Mouse (Mus musculus) forebrain, postnatal 0 days (tissue): ENCODE measurements around the gene Fancg. TPM values are rescaled to one million over a fixed set of nuclear protein-coding genes. Genes with fewer than 3 reads are reported as not detected.
A peak's percentile ranks its signal among the peaks of the same experiment; 100 is the strongest.

Experiments used
- ATAC-seq: fragments of 200-750 bp; cut with Nextera tagmentation; 2 replicates; pipeline ENCODE4 v1.8.0; 2017; ENCODE audit warnings: mild to moderate bottlenecking, moderate library complexity
- DNase-seq: peaks from one replicate; pipeline ENCODE4 v3.0.0-alpha.2; 2015
- H3K27ac ChIP-seq: fragments of 300-500 bp; sonication (generic); 2 replicates; pipeline ENCODE4 v1.5.1; 2014; ENCODE audit warnings: low read depth, mild to moderate bottlenecking, antibody characterized with exemption, low read length, moderate library complexity, mixed read lengths
- H3K27me3 ChIP-seq: fragments of 300-500 bp; sonication (generic); 2 replicates; pipeline ENCODE4 v1.6.1; 2014; ENCODE audit warnings: mild to moderate bottlenecking, low read length, mixed read lengths; ENCODE audit not compliant: insufficient read depth
- H3K36me3 ChIP-seq: fragments of 300-500 bp; sonication (generic); 2 replicates; pipeline ENCODE4 v1.6.1; 2014; ENCODE audit warnings: mild to moderate bottlenecking, moderate library complexity; ENCODE audit not compliant: insufficient read depth
- H3K4me1 ChIP-seq: fragments of 300-500 bp; sonication (generic); 2 replicates; pipeline ENCODE4 v1.6.1; 2014; ENCODE audit warnings: antibody characterized with exemption; ENCODE audit not compliant: insufficient read depth
- H3K4me2 ChIP-seq: fragments of 300-500 bp; sonication (generic); 2 replicates; pipeline ENCODE4 v1.6.1; 2014; ENCODE audit warnings: low read depth, mild to moderate bottlenecking, moderate library complexity
- H3K4me3 ChIP-seq: fragments of 300-500 bp; sonication (generic); 2 replicates; pipeline ENCODE4 v1.5.1; 2014; ENCODE audit warnings: low read depth, low read length, mixed read lengths
- H3K9ac ChIP-seq: fragments of 300-500 bp; sonication (generic); 2 replicates; pipeline ENCODE4 v1.6.1; 2014; ENCODE audit warnings: mild to moderate bottlenecking
- H3K9me3 ChIP-seq: fragments of 300-500 bp; sonication (generic); 2 replicates; pipeline ENCODE4 v1.6.1; 2016; ENCODE audit warnings: low read length
- CTCF ChIP-seq: sonication (generic); IDR thresholded peaks from 2 replicates; pipeline ENCODE4 v1.5.1; 2016; ENCODE audit warnings: antibody characterized with exemption, control low read depth, low read depth
- WGBS: fragments of 180-500 bp; shearing (Covaris S2); extraction: QIAGEN DNeasy Blood & Tissue Kit; methylation state at CpG from one replicate; pipeline ENCODE4 v1.1.7; 2014; 5-methylcytosine and 5-hydroxymethylcytosine counted together
- polyA plus RNA-seq: library from polyadenylated mRNA; unstranded; fragments of >200 nt; fragmentation: Nextera tagmentation; extraction: Ambion mirVana; gene quantifications from 2 replicates; pipeline ENCODE4 v1.2.1, GENCODE M21; 2015
- total RNA-seq: library from RNA; depleted of rRNA; stranded (reverse); fragments of >200 nt; gene quantifications from 2 replicates; pipeline ENCODE4 v1.2.3, GENCODE M21; 2014

Gene Fancg
- total and polyA plus RNA-seq, 2 experiments from 2014 or later, result 12.4 to 21.8 TPM

- WGBS, result 67% methylated on average over 9 of the region's 9 CpGs
- ATAC-seq (no peak), DNase-seq (no peak)
- Histone ChIP-seq H3K9ac (no peak overlapping the region), H3K36me3 (peaks cover 10% of the 10 kb centered on the region), H3K4me2 (peak overlapping the region; percentile 27; the same call in 1 of the 2 replicates), H3K27me3 (no peaks in the 10 kb centered on the region), H3K4me3 (no peak overlapping the region), H3K27ac (no peak overlapping the region), H3K4me1 (peaks cover 17% of the 10 kb centered on the region), H3K9me3 (no peaks in the 10 kb centered on the region)
- TF ChIP-seq CTCF, result no peak
These were observed 30.7 kb upstream of the Fancg start for GRCm38 (mm10) chr4:43040881-43041547.

- peaks cover 17% of the 10 kb centered on the region for H3K4me1 ChIP-seq
- H3K4me2 ChIP-seq, result peak overlapping the region; percentile 85
- H3K27me3 ChIP-seq, result no peaks in the 10 kb centered on the region
- H3K27ac ChIP-seq, result peak overlapping the region; percentile 69
- no peaks in the 10 kb centered on the region for H3K9me3 ChIP-seq
- H3K36me3 ChIP-seq, result peaks cover 19% of the 10 kb centered on the region
- ATAC-seq, result peak; percentile 97
- no peak for TF ChIP-seq CTCF
- WGBS, result 2% methylated on average over 25 of the region's 25 CpGs
- DNase-seq, result peak; percentile 95
- H3K4me3 ChIP-seq, result peak overlapping the region; percentile 74
- H3K9ac ChIP-seq, result peak overlapping the region; percentile 70
These were observed 29.8 kb upstream of the Fancg start for GRCm38 (mm10) chr4:43040114-43040572.

GRCm38 (mm10) chr4:43039609-43040008 is 29.3 kb upstream of the Fancg start:
- H3K27ac ChIP-seq, result peak overlapping the region; percentile 69
- DNase-seq (peak; percentile 10), ATAC-seq (peak; percentile 7)
- peak overlapping the region; percentile 85 for H3K4me2 ChIP-seq
- peak overlapping the region; percentile 74 for H3K4me3 ChIP-seq
- H3K9me3 ChIP-seq, result no peaks in the 10 kb centered on the region
- no peak for TF ChIP-seq CTCF
- H3K36me3 ChIP-seq, result peaks cover 23% of the 10 kb centered on the region
- no peaks in the 10 kb centered on the region for H3K27me3 ChIP-seq
- 4% methylated on average over 11 of the region's 11 CpGs for WGBS
- H3K4me1 ChIP-seq, result peaks cover 14% of the 10 kb centered on the region
- H3K9ac ChIP-seq, result peak overlapping the region; percentile 70

GRCm38 (mm10) chr4:43038567-43039495 is 28.5 kb upstream of the Fancg start:
- H3K4me1 ChIP-seq, result peaks cover 9% of the 10 kb centered on the region
- WGBS, result 56% methylated on average over 15 of the region's 15 CpGs
- peak overlapping the region; percentile 70 for H3K9ac ChIP-seq
- ATAC-seq (0 out of 2 replicates have a peak, but pooled peaks have one; percentile 5), DNase-seq (peak; percentile 58)
- TF ChIP-seq CTCF, result no peak
- peak overlapping the region; percentile 69; the same call in 1 of the 2 replicates for H3K27ac ChIP-seq
- H3K27me3 ChIP-seq, result no peaks in the 10 kb centered on the region
- H3K36me3 ChIP-seq, result peaks cover 30% of the 10 kb centered on the region
- no peaks in the 10 kb centered on the region for H3K9me3 ChIP-seq
- H3K4me3 ChIP-seq, result peak overlapping the region; percentile 74
- H3K4me2 ChIP-seq, result peak overlapping the region; percentile 85

- Histone ChIP-seq H3K27ac (no peak overlapping the region), H3K4me3 (no peak overlapping the region), H3K4me1 (peaks cover 9% of the 10 kb centered on the region), H3K36me3 (peaks cover 38% of the 10 kb centered on the region), H3K9ac (no peak overlapping the region), H3K4me2 (no peak overlapping the region), H3K27me3 (no peaks in the 10 kb centered on the region), H3K9me3 (no peaks in the 10 kb centered on the region)
- ATAC-seq (no peak), DNase-seq (no peak)
- no peak for TF ChIP-seq CTCF
- WGBS, result 75% methylated on average over 4 of the region's 4 CpGs
These were observed 27.7 kb upstream of the Fancg start for GRCm38 (mm10) chr4:43037860-43038566.

- Histone ChIP-seq H3K36me3 (peaks cover 38% of the 10 kb centered on the region), H3K9me3 (no peaks in the 10 kb centered on the region), H3K27me3 (no peaks in the 10 kb centered on the region), H3K4me1 (peaks cover 17% of the 10 kb centered on the region), H3K4me2 (no peak overlapping the region), H3K4me3 (no peak overlapping the region), H3K27ac (no peak overlapping the region), H3K9ac (no peak overlapping the region)
- 86% methylated on average over 10 of the region's 10 CpGs for WGBS
- ATAC-seq (no peak), DNase-seq (no peak)
- TF ChIP-seq CTCF, result no peak
These were observed 26.1 kb upstream of the Fancg start for GRCm38 (mm10) chr4:43036356-43036755.
